Mouse (Mus musculus) CH12F3 (cell line): Measurements from ENCODE around the gene Senp7.
"Not testable (repeated sequence)": the region's sequence is repeated elsewhere in the genome, so short reads cannot be mapped to it uniquely, and the experiment has no call there.

Source experiments
- in situ Hi-C: fragments of 300-500 bp; cut with MboI; formaldehyde crosslinking; loops from 2 replicates; pipeline ENCODE4 v1.14.3; 2020; ENCODE audit warnings: low sequenced_read_pairs

The Senp7 gene

GRCm38 (mm10) chr16:56064334-56064990 is 16.3 kb downstream of the Senp7 start:
- in situ Hi-C loops, result no loop called here

- in situ Hi-C loops, result no loop called here
Observed at GRCm38 (mm10) chr16:56066113-56066512, 18.0 kb downstream of the Senp7 start.

GRCm38 (mm10) chr16:56068523-56069070 is 20.5 kb downstream of the Senp7 start:
- in situ Hi-C loops, result no loop called here

- in situ Hi-C loops, result no loop called here
Observed at GRCm38 (mm10) chr16:56071317-56072232, 23.4 kb downstream of the Senp7 start.

GRCm38 (mm10) chr16:56072533-56072932 is 24.4 kb downstream of the Senp7 start:
- in situ Hi-C loops, result no loop called here

GRCm38 (mm10) chr16:56073150-56073549 is 25.0 kb downstream of the Senp7 start:
- in situ Hi-C loops, result not testable (repeated sequence)

GRCm38 (mm10) chr16:56074122-56074521 is 26.0 kb downstream of the Senp7 start:
- in situ Hi-C loops, result no loop called here

GRCm38 (mm10) chr16:56074565-56074964 is 26.4 kb downstream of the Senp7 start:
- in situ Hi-C loops, result no loop called here

- in situ Hi-C loops, result no loop called here
Observed at GRCm38 (mm10) chr16:56075222-56076111, 27.3 kb downstream of the Senp7 start.

- in situ Hi-C loops, result no loop called here
Observed at GRCm38 (mm10) chr16:56076121-56076869, 28.2 kb downstream of the Senp7 start.

GRCm38 (mm10) chr16:56079419-56079818 is 31.3 kb downstream of the Senp7 start:
- in situ Hi-C loops, result no loop called here

GRCm38 (mm10) chr16:56081691-56082090 is 33.6 kb downstream of the Senp7 start:
- in situ Hi-C loops, result no loop called here

- in situ Hi-C loops, result no loop called here
Observed at GRCm38 (mm10) chr16:56086336-56086735, 38.2 kb downstream of the Senp7 start.

- in situ Hi-C loops, result no loop called here
Observed at GRCm38 (mm10) chr16:56090385-56090784, 42.2 kb downstream of the Senp7 start.

GRCm38 (mm10) chr16:56096401-56097018 is 48.4 kb downstream of the Senp7 start:
- in situ Hi-C loops, result not testable (repeated sequence)

- in situ Hi-C loops, result no loop called here
Observed at GRCm38 (mm10) chr16:56115706-56116105, 67.6 kb downstream of the Senp7 start.

GRCm38 (mm10) chr16:56116155-56116554 is 68.0 kb downstream of the Senp7 start:
- in situ Hi-C loops, result no loop called here

GRCm38 (mm10) chr16:56117327-56118180 is 69.4 kb downstream of the Senp7 start:
- in situ Hi-C loops, result no loop called here

GRCm38 (mm10) chr16:56122517-56122916 is 74.4 kb downstream of the Senp7 start:
- in situ Hi-C loops, result no loop called here
